Mouse (Mus musculus) forebrain, embryonic 11.5 days (tissue): ENCODE measurements around the gene Phf11c. TPM values are rescaled to one million over a fixed set of nuclear protein-coding genes. Genes with fewer than 3 reads are reported as not detected.

Experiments
- ATAC-seq: fragments of 200-750 bp; cut with Nextera tagmentation; replicated peaks from 2 replicates; pipeline ENCODE4 v1.8.0; 2017; ENCODE audit warnings: moderate TSS enrichment; ENCODE audit not compliant: low FRiP score
- DNase-seq: peaks from one replicate; pipeline ENCODE4 v3.0.0-alpha.2; 2017; ENCODE audit warnings: low spot score
- H3K27ac ChIP-seq: fragments of 300-500 bp; sonication (generic); 2 replicates; pipeline ENCODE4 v1.5.1; 2014; ENCODE audit warnings: low read depth, low read length
- H3K27me3 ChIP-seq: fragments of 300-500 bp; sonication (generic); 2 replicates; pipeline ENCODE4 v1.6.1; 2014; ENCODE audit warnings: mild to moderate bottlenecking, low read length, mixed read lengths; ENCODE audit not compliant: control insufficient read depth, insufficient read depth
- H3K36me3 ChIP-seq: fragments of 300-500 bp; sonication (generic); 2 replicates; pipeline ENCODE4 v1.6.1; 2014; ENCODE audit warnings: mild to moderate bottlenecking, low read length, moderate library complexity, mixed read lengths; ENCODE audit not compliant: control insufficient read depth, insufficient read depth
- H3K4me1 ChIP-seq: fragments of 300-500 bp; sonication (generic); replicated peaks from 2 replicates; pipeline ENCODE4 v1.6.1; 2014; ENCODE audit warnings: low read length, mixed read lengths; ENCODE audit not compliant: control insufficient read depth, insufficient read depth
- H3K4me2 ChIP-seq: fragments of 300-500 bp; sonication (generic); 2 replicates; pipeline ENCODE4 v1.6.1; 2014; ENCODE audit warnings: low read depth, mild to moderate bottlenecking, low read length, moderate library complexity, mixed read lengths; ENCODE audit not compliant: severe bottlenecking
- H3K4me3 ChIP-seq: fragments of 300-500 bp; sonication (generic); 2 replicates; pipeline ENCODE4 v1.5.1; 2014; ENCODE audit warnings: low read depth, low read length
- H3K9ac ChIP-seq: fragments of 300-500 bp; sonication (generic); 2 replicates; pipeline ENCODE4 v1.6.1; 2014; ENCODE audit warnings: low read length
- H3K9me3 ChIP-seq: fragments of 300-500 bp; sonication (generic); 2 replicates; pipeline ENCODE4 v1.6.1; 2016; ENCODE audit warnings: low read length, mixed read lengths; ENCODE audit not compliant: control insufficient read depth
- WGBS: fragments of 180-500 bp; shearing (Covaris S2); extraction: QIAGEN DNeasy Blood & Tissue Kit; methylation state at CpG from one replicate; pipeline ENCODE4 v1.1.7; 2014; 5-methylcytosine and 5-hydroxymethylcytosine counted together
- polyA plus RNA-seq: library from polyadenylated mRNA; unstranded; fragments of >200 nt; fragmentation: Nextera tagmentation; extraction: Ambion mirVana; gene quantifications from 2 replicates; pipeline ENCODE4 v1.2.1, GENCODE M21; 2014

Phf11c gene
- polyA plus RNA-seq: 0.67 and 0.76 TPM in 2 replicates

DNA sequence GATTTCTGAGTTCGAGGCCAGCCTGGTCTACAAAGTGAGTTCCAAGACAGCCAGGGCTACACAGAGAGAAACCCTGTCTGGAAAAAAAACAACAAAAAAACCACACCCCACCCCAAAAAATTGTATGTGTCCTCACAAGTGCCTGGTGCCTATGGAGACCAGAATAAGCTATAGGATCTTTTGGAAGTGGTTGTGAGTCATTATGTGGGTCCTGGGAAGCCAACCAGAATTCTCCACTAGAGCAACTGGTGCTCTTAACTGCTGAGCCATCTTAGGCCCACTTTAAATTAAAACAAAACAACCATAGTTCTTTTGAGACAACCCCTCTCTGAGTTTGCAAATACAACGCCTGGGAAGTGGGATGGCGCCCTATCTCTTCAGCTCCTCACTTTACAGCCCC, at the start of gene Phf11c:
TSS of gene Phf11c (minus strand) at position 101 of the 400 bp plus-strand sequence.
- H3K4me3 ChIP-seq: no peak within 1 kb of the TSS
- 91% methylated on average over 3 of the region's 3 CpGs for WGBS
- H3K36me3 ChIP-seq: no peaks in the 10 kb centered on the region
- no peak for ATAC-seq
- no peak within 1 kb of the TSS for H3K4me2 ChIP-seq
- no peak within 1 kb of the TSS for H3K9ac ChIP-seq
- H3K27ac ChIP-seq: no peak within 1 kb of the TSS
- no peaks in the 10 kb centered on the region for H3K27me3 ChIP-seq
- DNase-seq: no peak
- no peaks in the 10 kb centered on the region for H3K9me3 ChIP-seq
- H3K4me1 ChIP-seq: no peaks in the 10 kb centered on the region

DNA sequence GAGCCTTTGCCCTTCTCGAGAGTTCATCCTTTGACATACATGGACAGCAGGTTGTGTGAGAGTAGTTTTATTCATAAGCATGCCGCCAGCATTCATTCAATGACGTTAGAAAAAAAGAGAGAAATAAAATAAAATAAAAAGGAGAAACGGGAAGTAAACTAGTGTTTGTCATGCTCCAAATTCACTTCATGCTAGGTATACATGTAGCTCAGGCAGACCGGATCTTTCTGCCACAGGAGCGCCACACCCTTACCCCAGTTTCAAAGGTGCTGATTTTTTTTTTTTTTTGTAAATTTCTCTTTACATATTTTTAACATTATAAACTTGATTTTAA, 46.3 kb upstream of the Phf11c start:
- WGBS: 12% methylated on average over 6 of the region's 6 CpGs
- H3K4me1 ChIP-seq: no peaks in the 10 kb centered on the region
- ATAC-seq (0 out of 2 replicates have a peak, but pooled peaks have one; percentile 15), DNase-seq (no peak)
- no peaks in the 10 kb centered on the region for H3K27me3 ChIP-seq
- H3K4me3 ChIP-seq: peak overlapping the region; percentile 78
- peak overlapping the region; percentile 74 for H3K9ac ChIP-seq
- no peaks in the 10 kb centered on the region for H3K9me3 ChIP-seq
- no peaks in the 10 kb centered on the region for H3K36me3 ChIP-seq
- no peak overlapping the region; the same call in 1 of the 2 replicates for H3K27ac ChIP-seq
- peak overlapping the region; percentile 71 for H3K4me2 ChIP-seq

DNA sequence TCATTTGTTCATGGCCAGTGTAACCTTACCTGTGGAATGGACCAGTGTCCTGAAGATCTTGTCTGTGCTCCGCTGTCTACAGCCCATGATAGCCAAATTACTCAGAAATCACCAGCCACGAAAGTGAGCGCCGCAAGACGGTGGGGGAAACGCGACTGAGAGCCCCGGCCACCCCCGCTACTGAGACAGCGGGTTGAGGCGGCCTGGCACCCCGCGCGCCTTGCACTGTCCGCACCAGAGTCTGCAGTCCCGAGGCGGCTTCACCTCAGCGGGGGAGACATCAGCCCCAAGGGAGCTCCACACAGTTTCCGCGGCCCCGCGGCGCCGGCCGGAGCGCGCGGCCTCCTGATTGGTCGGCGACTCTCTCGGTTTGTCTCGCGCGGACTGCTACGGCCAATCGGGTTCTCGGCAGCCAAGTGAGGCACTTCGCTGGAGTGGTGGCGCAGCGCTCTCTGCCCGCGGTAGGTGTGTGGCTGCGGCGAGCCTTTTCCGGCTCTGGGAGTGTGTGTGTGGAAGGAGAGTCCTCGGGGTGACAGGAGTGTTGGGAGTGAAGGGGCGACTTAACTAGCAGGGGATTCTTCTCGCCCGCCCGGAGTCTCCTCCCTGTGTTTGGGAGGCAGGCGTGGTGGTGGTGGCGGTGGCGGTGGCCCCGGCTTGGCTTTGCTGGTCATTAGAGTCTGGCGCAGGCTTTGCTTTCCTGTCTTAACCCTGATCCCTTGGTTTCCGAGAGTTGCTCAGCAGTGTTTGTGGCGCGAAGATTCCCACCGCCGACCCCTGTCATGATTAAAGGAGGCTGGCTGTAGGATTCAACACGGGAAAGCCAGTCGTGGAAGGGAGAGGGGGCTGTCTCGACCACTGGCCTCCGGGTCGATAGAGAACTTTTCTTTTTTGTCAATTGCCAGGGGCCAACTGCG, 45.6 kb upstream of the Phf11c start, which contains the start of the genes Setdb2 and Cab39l:
TSS of gene Setdb2 (minus strand) at position 327 of the 914 bp plus-strand sequence.
TSS of gene Cab39l (plus strand) at position 415 of the 914 bp plus-strand sequence.
- ATAC-seq: peak; percentile 100
- Histone ChIP-seq H3K4me3 (peak within 1 kb of the TSS; percentile 78), H3K4me1 (no peaks in the 10 kb centered on the region), H3K9ac (peak within 1 kb of the TSS; percentile 74), H3K36me3 (no peaks in the 10 kb centered on the region), H3K27ac (peak within 1 kb of the TSS; percentile 42; the same call in 1 of the 2 replicates), H3K4me2 (peak within 1 kb of the TSS; percentile 71), H3K9me3 (no peaks in the 10 kb centered on the region), H3K27me3 (no peaks in the 10 kb centered on the region)
- DNase-seq: peak; percentile 95
- WGBS: under 1% methylated on average over 58 of the region's 66 CpGs

DNA sequence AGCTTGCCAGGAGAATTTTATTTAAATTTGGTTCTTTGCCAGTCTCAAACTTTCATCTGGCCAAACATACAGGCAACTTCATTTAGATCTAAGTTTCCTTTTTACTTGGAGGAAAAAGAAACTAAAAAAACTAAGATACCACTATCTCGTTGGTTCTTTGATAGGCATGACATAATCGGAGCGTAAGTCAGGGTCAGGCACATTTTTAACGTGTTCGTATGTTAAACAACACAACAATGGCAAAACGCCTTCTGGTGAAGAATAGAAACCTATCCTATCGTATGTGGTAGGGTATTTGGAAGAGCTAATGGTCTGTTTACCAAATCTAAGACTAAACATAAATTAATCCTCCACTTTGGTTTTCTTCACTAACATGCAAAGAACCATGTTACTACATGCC, 44.9 kb upstream of the Phf11c start:
- Histone ChIP-seq H3K27ac (no peak overlapping the region), H3K4me1 (no peaks in the 10 kb centered on the region), H3K4me3 (peak overlapping the region; percentile 78), H3K27me3 (no peaks in the 10 kb centered on the region), H3K9me3 (no peaks in the 10 kb centered on the region), H3K36me3 (no peaks in the 10 kb centered on the region), H3K4me2 (peak overlapping the region; percentile 66), H3K9ac (peak overlapping the region; percentile 74)
- WGBS: 29% methylated on average over 7 of the region's 7 CpGs
- DNase-seq (no peak), ATAC-seq (no peak)

DNA sequence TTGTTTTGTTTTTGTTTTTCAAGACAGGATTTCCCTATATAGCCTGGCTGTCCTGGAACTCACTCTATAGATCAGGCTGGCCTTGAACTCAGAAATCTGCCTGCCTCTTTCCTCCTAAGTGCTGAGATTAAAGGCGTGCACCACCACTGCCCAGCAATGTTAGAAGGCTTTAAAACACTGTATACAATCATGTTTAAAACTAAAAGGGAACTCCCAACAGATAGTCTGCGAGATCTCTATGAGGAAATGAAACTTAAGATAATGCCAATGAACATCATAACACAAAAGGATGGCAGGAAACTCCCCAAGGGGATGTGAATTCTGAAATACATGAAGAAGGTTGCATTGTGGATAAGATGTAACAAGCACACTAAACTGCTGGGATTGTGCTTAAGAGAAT, 43.3 kb upstream of the Phf11c start:
- H3K4me1 ChIP-seq: no peaks in the 10 kb centered on the region
- no peak overlapping the region for H3K9ac ChIP-seq
- H3K27me3 ChIP-seq: no peaks in the 10 kb centered on the region
- no peaks in the 10 kb centered on the region for H3K9me3 ChIP-seq
- H3K36me3 ChIP-seq: no peaks in the 10 kb centered on the region
- no peak for DNase-seq
- no peak for ATAC-seq
- no peak overlapping the region for H3K4me3 ChIP-seq
- 88% methylated on average over 2 of the region's 2 CpGs for WGBS
- no peak overlapping the region for H3K4me2 ChIP-seq
- H3K27ac ChIP-seq: no peak overlapping the region

DNA sequence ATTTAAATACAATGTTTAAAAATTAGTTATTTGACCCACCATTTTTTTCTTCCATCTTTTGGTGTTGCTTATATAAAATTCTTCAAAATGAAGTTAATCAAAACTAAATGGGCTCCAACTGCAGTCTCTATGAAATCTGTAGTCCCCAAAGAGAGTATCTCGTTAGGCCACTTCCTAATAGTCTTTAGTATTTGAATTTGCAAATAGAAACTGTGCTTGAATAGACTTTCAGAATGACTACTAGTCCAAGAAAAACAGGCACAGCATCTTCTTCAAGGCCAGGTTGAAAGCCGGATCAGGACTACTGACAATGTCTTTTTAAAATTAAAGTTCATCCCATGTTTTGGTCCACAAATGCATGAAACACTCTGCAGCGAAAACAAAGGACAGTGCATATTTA, 42.2 kb upstream of the Phf11c start:
- DNase-seq: no peak
- no peak overlapping the region for H3K4me3 ChIP-seq
- H3K9ac ChIP-seq: no peak overlapping the region
- no peaks in the 10 kb centered on the region for H3K27me3 ChIP-seq
- no peak for ATAC-seq
- no peak overlapping the region for H3K4me2 ChIP-seq
- no peaks in the 10 kb centered on the region for H3K36me3 ChIP-seq
- no peaks in the 10 kb centered on the region for H3K9me3 ChIP-seq
- H3K27ac ChIP-seq: no peak overlapping the region
- 81% methylated on average over 3 of the region's 3 CpGs for WGBS
- no peaks in the 10 kb centered on the region for H3K4me1 ChIP-seq

DNA sequence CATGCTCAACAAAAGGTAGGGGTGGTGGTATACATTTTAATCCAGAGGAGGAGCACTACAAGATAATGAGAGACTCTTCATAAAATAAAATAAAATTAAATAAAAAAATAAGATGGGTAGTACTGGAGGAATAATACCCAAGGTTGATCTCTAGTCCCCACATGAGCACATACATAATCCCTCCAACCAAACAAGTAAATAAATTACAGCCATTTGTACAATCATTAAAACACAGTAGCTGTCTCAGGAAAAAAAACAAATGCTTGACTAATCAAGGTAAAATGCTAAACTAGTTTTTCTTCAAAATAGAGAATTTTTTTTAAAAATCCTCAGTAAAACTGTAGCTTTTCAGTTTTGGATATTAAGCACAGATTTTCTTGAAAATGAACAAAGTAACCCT, 40.0 kb upstream of the Phf11c start:
- no peak overlapping the region for H3K9ac ChIP-seq
- H3K9me3 ChIP-seq: no peaks in the 10 kb centered on the region
- no peaks in the 10 kb centered on the region for H3K4me1 ChIP-seq

DNA sequence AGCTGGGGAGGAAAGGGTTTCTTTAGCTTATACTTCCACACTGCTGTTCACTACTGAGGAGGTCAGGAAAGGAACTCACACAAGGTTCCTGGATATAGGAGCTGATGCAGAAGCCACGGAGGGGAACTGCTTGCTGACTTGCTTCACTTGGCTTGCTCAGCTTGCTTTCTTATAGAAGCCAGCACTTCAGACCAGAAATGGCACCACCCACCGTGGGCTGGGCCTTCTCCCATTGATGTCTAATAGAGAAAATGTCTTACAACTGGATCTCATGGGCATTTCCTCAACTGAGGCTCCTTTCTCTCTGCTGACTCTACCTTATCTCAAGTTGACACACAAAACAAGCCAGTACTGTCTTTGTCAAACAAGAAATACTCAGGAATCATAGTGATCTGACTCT, 38.7 kb upstream of the Phf11c start:
- Histone ChIP-seq H3K27ac (no peak overlapping the region), H3K9me3 (no peaks in the 10 kb centered on the region), H3K4me3 (no peak overlapping the region), H3K36me3 (no peaks in the 10 kb centered on the region), H3K9ac (no peak overlapping the region), H3K4me1 (no peaks in the 10 kb centered on the region), H3K27me3 (no peaks in the 10 kb centered on the region), H3K4me2 (no peak overlapping the region)
- DNase-seq (no peak), ATAC-seq (no peak)
- 74% methylated on average over 2 of the region's 2 CpGs for WGBS

More for the DNA sequence above, 40.0 kb upstream of the Phf11c start:
- Histone ChIP-seq H3K4me2 (no peak overlapping the region), H3K36me3 (no peaks in the 10 kb centered on the region), H3K4me3 (no peak overlapping the region), H3K27ac (no peak overlapping the region), H3K27me3 (no peaks in the 10 kb centered on the region)
- DNase-seq (no peak), ATAC-seq (no peak)

DNA sequence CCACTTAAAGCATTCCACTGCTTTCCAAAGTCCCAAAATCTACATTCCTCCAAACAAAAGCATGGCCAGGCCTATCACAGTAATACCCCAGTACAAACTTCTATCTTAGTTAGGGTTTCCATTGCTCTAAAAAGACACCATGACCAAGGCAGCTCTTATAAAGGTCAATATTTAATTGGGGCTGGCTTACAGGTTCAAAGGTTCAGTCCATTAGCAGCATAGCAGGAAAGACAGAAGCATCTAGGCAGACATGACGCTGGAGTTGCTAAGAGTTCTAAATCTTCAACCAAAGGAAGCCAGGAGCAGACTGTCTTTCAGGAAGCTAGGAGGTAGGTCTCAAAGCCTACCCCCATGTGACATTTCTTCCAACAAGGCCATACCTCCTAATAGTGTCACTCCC, 35.4 kb upstream of the Phf11c start:
- Histone ChIP-seq H3K36me3 (no peaks in the 10 kb centered on the region), H3K4me2 (no peak overlapping the region), H3K27ac (no peak overlapping the region), H3K27me3 (no peaks in the 10 kb centered on the region), H3K4me1 (no peaks in the 10 kb centered on the region), H3K4me3 (no peak overlapping the region), H3K9me3 (no peaks in the 10 kb centered on the region), H3K9ac (no peak overlapping the region)
- ATAC-seq (no peak), DNase-seq (no peak)
- 84% methylated on average over 1 of the region's 1 CpGs for WGBS
